Mouse (Mus musculus) midbrain, embryonic 15.5 days (tissue): ENCODE data around the gene Gm20388. TPM values are rescaled to one million over a fixed set of nuclear protein-coding genes. Genes with fewer than 3 reads are reported as not detected.
A peak's percentile ranks its signal among the peaks of the same experiment; 100 is the strongest.
"Not testable (repeated sequence)": the region's sequence is repeated elsewhere in the genome, so short reads cannot be mapped to it uniquely, and the experiment has no call there.

ENCODE experiments used
- ATAC-seq: fragments of 200-750 bp; cut with Nextera tagmentation; replicated peaks from 2 replicates; pipeline ENCODE4 v1.8.0; 2017; ENCODE audit warnings: moderate TSS enrichment
- H3K27ac ChIP-seq: fragments of 300-500 bp; sonication (generic); 2 replicates; pipeline ENCODE4 v1.5.1; 2015; ENCODE audit warnings: mild to moderate bottlenecking, inconsistent platforms
- H3K27me3 ChIP-seq: fragments of 300-500 bp; sonication (generic); replicated peaks from 2 replicates; pipeline ENCODE4 v1.6.1; 2015; ENCODE audit warnings: inconsistent platforms
- H3K36me3 ChIP-seq: fragments of 300-500 bp; sonication (generic); replicated peaks from 2 replicates; pipeline ENCODE4 v1.6.1; 2015; ENCODE audit warnings: inconsistent platforms
- H3K4me1 ChIP-seq: fragments of 300-500 bp; sonication (generic); 2 replicates; pipeline ENCODE4 v1.6.1; 2015; ENCODE audit warnings: inconsistent platforms
- H3K4me2 ChIP-seq: fragments of 300-500 bp; sonication (generic); 2 replicates; pipeline ENCODE4 v1.6.1; 2015; ENCODE audit warnings: inconsistent platforms, mild to moderate bottlenecking, moderate library complexity
- H3K4me3 ChIP-seq: fragments of 300-500 bp; sonication (generic); 2 replicates; pipeline ENCODE4 v1.5.1; 2015; ENCODE audit warnings: mild to moderate bottlenecking, inconsistent platforms
- H3K9ac ChIP-seq: fragments of 300-500 bp; sonication (generic); 2 replicates; pipeline ENCODE4 v1.6.1; 2015; ENCODE audit warnings: mild to moderate bottlenecking, inconsistent platforms
- H3K9me3 ChIP-seq: fragments of 300-500 bp; sonication (generic); 2 replicates; pipeline ENCODE4 v1.6.1; 2016; ENCODE audit warnings: inconsistent platforms
- WGBS: fragments of 180-500 bp; shearing (Covaris S2); methylation state at CpG from one replicate; pipeline ENCODE4 v1.1.7; 2015; ENCODE audit warnings: mixed read lengths; 5-methylcytosine and 5-hydroxymethylcytosine counted together
- polyA plus RNA-seq: library from polyadenylated mRNA; unstranded; fragments of >200 nt; fragmentation: Nextera tagmentation; extraction: Ambion mirVana; gene quantifications from 2 replicates; pipeline ENCODE4 v1.2.1, GENCODE M21; 2015

Gm20388 gene
- polyA plus RNA-seq, 1 experiment from 2014 or later, result 5.6 TPM

GRCm38 (mm10) chr8:120344583-120344982 is 433.9 kb downstream of the Gm20388 start:
- Histone ChIP-seq H3K27me3 (no peaks in the 10 kb centered on the region), H3K9ac (no peak overlapping the region), H3K4me1 (peaks cover 82% of the 10 kb centered on the region), H3K36me3 (no peaks in the 10 kb centered on the region), H3K9me3 (no peaks in the 10 kb centered on the region), H3K4me2 (no peak overlapping the region), H3K4me3 (no peak overlapping the region), H3K27ac (peak overlapping the region; percentile 32)
- WGBS, result 19% methylated on average over 13 of the region's 13 CpGs
- no peak for ATAC-seq

- WGBS, result 25% methylated on average over 21 of the region's 21 CpGs
- Histone ChIP-seq H3K27me3 (no peaks in the 10 kb centered on the region), H3K9ac (no peak overlapping the region), H3K4me2 (no peak overlapping the region), H3K4me1 (peaks cover 74% of the 10 kb centered on the region), H3K27ac (peak overlapping the region; percentile 68), H3K36me3 (no peaks in the 10 kb centered on the region), H3K4me3 (no peak overlapping the region), H3K9me3 (no peaks in the 10 kb centered on the region)
- ATAC-seq, result peak; percentile 57
These were observed 437.2 kb downstream of the Gm20388 start for GRCm38 (mm10) chr8:120347734-120348341.

- no peaks in the 10 kb centered on the region for H3K27me3 ChIP-seq
- H3K4me3 ChIP-seq, result no peak overlapping the region
- WGBS, result 18% methylated on average over 11 of the region's 11 CpGs
- no peak for ATAC-seq
- peaks cover 73% of the 10 kb centered on the region for H3K4me1 ChIP-seq
- no peak overlapping the region for H3K9ac ChIP-seq
- H3K9me3 ChIP-seq, result no peaks in the 10 kb centered on the region
- no peak overlapping the region for H3K4me2 ChIP-seq
- no peaks in the 10 kb centered on the region for H3K36me3 ChIP-seq
- H3K27ac ChIP-seq, result 0 out of 2 replicates have a peak overlapping the region, but pooled peaks have one; percentile 68
These were observed 438.3 kb downstream of the Gm20388 start for GRCm38 (mm10) chr8:120348922-120349321.

- Histone ChIP-seq H3K36me3 (no peaks in the 10 kb centered on the region), H3K4me2 (no peak overlapping the region), H3K9ac (no peak overlapping the region), H3K9me3 (no peaks in the 10 kb centered on the region), H3K4me3 (no peak overlapping the region), H3K4me1 (peaks cover 64% of the 10 kb centered on the region), H3K27me3 (no peaks in the 10 kb centered on the region), H3K27ac (no peak overlapping the region)
- no peak for ATAC-seq
- WGBS, result 62% methylated on average over 7 of the region's 7 CpGs
These were observed 440.9 kb downstream of the Gm20388 start for GRCm38 (mm10) chr8:120351332-120352071.

- H3K4me2 ChIP-seq, result no peak overlapping the region
- WGBS, result 60% methylated on average over 10 of the region's 10 CpGs
- H3K27ac ChIP-seq, result no peak overlapping the region
- no peaks in the 10 kb centered on the region for H3K36me3 ChIP-seq
- H3K9me3 ChIP-seq, result no peaks in the 10 kb centered on the region
- H3K4me3 ChIP-seq, result no peak overlapping the region
- peaks cover 58% of the 10 kb centered on the region for H3K4me1 ChIP-seq
- no peak overlapping the region for H3K9ac ChIP-seq
- no peaks in the 10 kb centered on the region for H3K27me3 ChIP-seq
- no peak for ATAC-seq
These were observed 441.5 kb downstream of the Gm20388 start for GRCm38 (mm10) chr8:120352096-120352495.

- no peaks in the 10 kb centered on the region for H3K9me3 ChIP-seq
- WGBS, result 28% methylated on average over 9 of the region's 9 CpGs
- H3K27ac ChIP-seq, result no peak overlapping the region
- no peaks in the 10 kb centered on the region for H3K27me3 ChIP-seq
- H3K4me2 ChIP-seq, result no peak overlapping the region
- no peaks in the 10 kb centered on the region for H3K36me3 ChIP-seq
- H3K4me1 ChIP-seq, result peaks cover 31% of the 10 kb centered on the region
- H3K9ac ChIP-seq, result no peak overlapping the region
- no peak overlapping the region for H3K4me3 ChIP-seq
- no peak for ATAC-seq
These were observed 445.4 kb downstream of the Gm20388 start for GRCm38 (mm10) chr8:120356067-120356466.

- H3K36me3 ChIP-seq, result no peaks in the 10 kb centered on the region
- no peak overlapping the region for H3K27ac ChIP-seq
- ATAC-seq, result no peak
- H3K4me3 ChIP-seq, result no peak overlapping the region
- H3K4me1 ChIP-seq, result peaks cover 23% of the 10 kb centered on the region
- H3K4me2 ChIP-seq, result no peak overlapping the region
- H3K27me3 ChIP-seq, result no peaks in the 10 kb centered on the region
- H3K9me3 ChIP-seq, result no peaks in the 10 kb centered on the region
- 63% methylated on average over 6 of the region's 6 CpGs for WGBS
- no peak overlapping the region for H3K9ac ChIP-seq
These were observed 446.9 kb downstream of the Gm20388 start for GRCm38 (mm10) chr8:120357504-120357903.

- H3K9me3 ChIP-seq, result no peaks in the 10 kb centered on the region
- peaks cover 6% of the 10 kb centered on the region; the same call in 1 of the 2 replicates for H3K4me1 ChIP-seq
- H3K27ac ChIP-seq, result no peak overlapping the region; the same call in 1 of the 2 replicates
- ATAC-seq, result no peak
- H3K4me3 ChIP-seq, result no peak overlapping the region
- WGBS, result 71% methylated on average over 8 of the region's 8 CpGs
- no peak overlapping the region for H3K9ac ChIP-seq
- no peaks in the 10 kb centered on the region for H3K27me3 ChIP-seq
- no peak overlapping the region for H3K4me2 ChIP-seq
- no peaks in the 10 kb centered on the region for H3K36me3 ChIP-seq
These were observed 450.7 kb downstream of the Gm20388 start for GRCm38 (mm10) chr8:120361301-120361700.

GRCm38 (mm10) chr8:120363552-120364071 is 453.0 kb downstream of the Gm20388 start:
- Histone ChIP-seq H3K4me3 (no peak overlapping the region), H3K27ac (no peak overlapping the region), H3K4me2 (no peak overlapping the region), H3K27me3 (no peaks in the 10 kb centered on the region), H3K9me3 (no peaks in the 10 kb centered on the region), H3K36me3 (no peaks in the 10 kb centered on the region), H3K9ac (no peak overlapping the region), H3K4me1 (peaks cover 9% of the 10 kb centered on the region)
- WGBS, result 64% methylated on average over 10 of the region's 10 CpGs
- no peak for ATAC-seq

GRCm38 (mm10) chr8:120364093-120364725 is 453.6 kb downstream of the Gm20388 start:
- Histone ChIP-seq H3K9me3 (no peaks in the 10 kb centered on the region), H3K27me3 (no peaks in the 10 kb centered on the region), H3K9ac (no peak overlapping the region), H3K27ac (no peak overlapping the region), H3K4me3 (no peak overlapping the region), H3K4me1 (peaks cover 12% of the 10 kb centered on the region), H3K36me3 (no peaks in the 10 kb centered on the region), H3K4me2 (no peak overlapping the region)
- ATAC-seq, result no peak
- 40% methylated on average over 7 of the region's 7 CpGs for WGBS

- Histone ChIP-seq H3K9ac (no peak overlapping the region), H3K27ac (no peak overlapping the region), H3K36me3 (no peaks in the 10 kb centered on the region), H3K4me2 (no peak overlapping the region), H3K4me1 (peaks cover 12% of the 10 kb centered on the region), H3K27me3 (no peaks in the 10 kb centered on the region), H3K4me3 (no peak overlapping the region), H3K9me3 (no peaks in the 10 kb centered on the region)
- ATAC-seq, result no peak
- WGBS, result 84% methylated on average over 6 of the region's 6 CpGs
These were observed 456.2 kb downstream of the Gm20388 start for GRCm38 (mm10) chr8:120366840-120367239.

- H3K27me3 ChIP-seq, H3K4me3 ChIP-seq, H3K36me3 ChIP-seq, H3K4me2 ChIP-seq, ATAC-seq, H3K9me3 ChIP-seq, H3K9ac ChIP-seq: not testable (repeated sequence)
- peak overlapping the region; percentile 41; the same call in 1 of the 2 replicates for H3K27ac ChIP-seq
- WGBS, result 85% methylated on average over 1 of the region's 1 CpGs
- H3K4me1 ChIP-seq, result peaks cover 12% of the 10 kb centered on the region
These were observed 457.6 kb downstream of the Gm20388 start for GRCm38 (mm10) chr8:120368191-120368590.
